Mouse (Mus musculus) T-helper 2 cell (primary cell): ENCODE results near the gene Tspan17.
"Not testable (repeated sequence)": the region's sequence is repeated elsewhere in the genome, so short reads cannot be mapped to it uniquely, and the experiment has no call there.

Experiments
- in situ Hi-C: fragments of 300-600 bp; cut with MboI, MseI; formaldehyde crosslinking; loops from one replicate; pipeline ENCODE4 v1.15.1; 2025; ENCODE audit warnings: high pct_unique_total_duplicates

Gene Tspan17

DNA sequence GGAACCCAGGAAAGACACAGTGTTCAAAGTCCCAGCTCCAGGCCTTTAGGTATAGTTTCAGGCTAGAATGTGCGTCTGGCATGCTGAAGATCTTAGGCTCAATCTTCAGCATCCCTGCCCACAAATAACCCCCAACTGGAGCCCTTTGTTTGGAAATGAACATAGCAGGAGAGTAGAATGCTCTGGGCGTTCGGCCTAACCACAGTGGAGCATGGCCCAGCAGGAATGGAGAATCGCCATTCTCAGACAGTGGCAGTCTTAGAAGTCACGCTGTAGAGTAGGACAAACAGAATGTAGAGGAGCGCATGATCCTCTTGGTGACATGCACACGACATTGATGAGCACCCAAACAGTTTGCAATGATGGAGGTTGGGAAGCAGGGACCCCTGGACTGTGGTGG, 28.3 kb upstream of the Tspan17 start:
- in situ Hi-C loops, result no loop called here

DNA sequence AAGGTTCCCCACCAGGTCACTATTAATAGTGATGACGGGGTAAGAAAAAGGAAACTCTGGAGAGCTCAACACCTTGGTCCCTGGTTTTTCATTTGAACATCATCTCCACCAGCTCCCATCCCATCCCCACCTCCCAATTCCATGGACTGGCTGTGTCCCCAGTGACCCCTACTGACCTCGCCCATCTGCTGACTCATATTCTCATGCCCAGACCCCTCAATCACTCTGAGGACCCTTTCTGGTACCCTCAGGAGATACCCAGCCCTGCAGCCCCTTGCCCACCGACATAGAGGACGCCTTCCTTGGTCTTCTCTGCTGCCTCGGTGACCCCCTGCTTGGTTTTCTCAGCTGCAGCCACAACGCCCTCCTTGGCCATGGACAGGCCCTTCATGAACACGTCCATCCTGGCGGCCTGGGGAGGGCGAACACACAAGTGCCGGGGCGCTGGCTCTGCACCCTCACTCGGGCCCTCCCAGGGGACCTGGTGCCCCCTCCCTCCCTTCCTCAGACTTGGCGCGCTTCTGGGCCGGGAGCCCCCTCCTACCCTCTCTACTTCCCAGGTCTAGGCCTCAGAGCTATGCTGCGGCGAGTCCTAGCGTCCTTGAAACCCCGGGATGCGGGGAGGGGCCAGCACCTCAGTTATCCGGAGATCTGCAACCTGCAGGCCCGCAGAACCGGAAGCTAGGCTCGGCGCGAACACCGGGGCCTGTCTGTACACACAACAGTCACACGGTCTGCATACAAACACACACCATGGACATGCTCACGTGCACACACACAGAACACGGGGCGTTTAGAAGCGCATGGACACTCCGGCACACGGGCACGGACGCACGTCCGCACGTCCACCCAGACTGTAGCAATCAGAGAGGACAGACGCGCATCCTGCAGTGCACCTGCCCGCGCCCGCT, 23.6 kb upstream of the Tspan17 start:
- in situ Hi-C loops, result no loop called here

DNA sequence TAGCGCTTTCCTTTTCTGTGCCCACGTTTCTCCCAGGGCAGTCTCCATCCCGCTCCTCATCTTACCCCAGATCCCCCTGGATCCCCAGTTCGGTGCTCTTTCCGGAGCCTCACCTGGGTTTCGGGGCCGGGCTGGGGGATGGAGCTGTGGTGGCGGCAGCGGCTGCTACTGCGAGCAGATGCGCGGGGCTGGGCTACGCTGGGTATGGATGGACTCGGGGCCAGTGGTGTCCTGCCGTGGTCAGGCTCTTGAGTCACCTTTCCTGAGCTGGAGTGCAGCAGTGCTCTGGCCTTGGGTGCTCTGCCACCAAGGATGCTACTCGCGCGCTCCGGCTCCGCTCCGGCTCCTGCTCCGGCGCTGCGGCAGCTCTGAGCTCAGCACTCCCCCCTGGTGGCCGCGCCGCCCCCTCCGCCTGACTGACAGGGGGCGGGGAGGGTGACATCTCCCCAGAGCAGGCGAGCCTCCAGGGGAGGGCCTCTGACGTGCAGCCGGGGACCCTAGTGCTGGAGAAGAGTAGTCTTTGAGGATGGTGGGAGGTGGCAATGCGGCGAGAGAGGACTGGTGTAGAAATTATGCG, 22.9 kb upstream of the Tspan17 start, which contains the start of gene Sncb:
Sncb (minus strand) TSS at position 404 of the 577 bp plus-strand sequence.
- in situ Hi-C loops, result no loop called here

DNA sequence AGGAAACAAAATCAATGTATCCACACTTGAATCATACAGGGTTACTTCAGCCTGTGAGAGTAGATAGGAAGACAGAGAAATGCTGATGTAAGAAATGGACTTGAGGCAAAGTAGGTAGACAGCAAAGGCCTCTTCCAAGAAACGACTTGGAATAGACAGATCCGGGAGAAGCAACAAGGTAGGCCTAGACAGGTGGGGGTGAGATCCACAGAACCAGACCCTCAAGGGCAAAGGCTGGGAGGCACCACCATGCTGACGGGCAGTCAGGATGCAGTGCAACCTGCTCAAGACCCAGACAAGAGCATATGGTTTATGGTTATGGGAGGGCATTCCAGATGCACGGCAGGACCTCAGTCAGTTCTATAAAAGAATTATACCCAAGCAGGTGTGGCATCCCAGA, 22.2 kb upstream of the Tspan17 start:
- in situ Hi-C loops, result no loop called here

DNA sequence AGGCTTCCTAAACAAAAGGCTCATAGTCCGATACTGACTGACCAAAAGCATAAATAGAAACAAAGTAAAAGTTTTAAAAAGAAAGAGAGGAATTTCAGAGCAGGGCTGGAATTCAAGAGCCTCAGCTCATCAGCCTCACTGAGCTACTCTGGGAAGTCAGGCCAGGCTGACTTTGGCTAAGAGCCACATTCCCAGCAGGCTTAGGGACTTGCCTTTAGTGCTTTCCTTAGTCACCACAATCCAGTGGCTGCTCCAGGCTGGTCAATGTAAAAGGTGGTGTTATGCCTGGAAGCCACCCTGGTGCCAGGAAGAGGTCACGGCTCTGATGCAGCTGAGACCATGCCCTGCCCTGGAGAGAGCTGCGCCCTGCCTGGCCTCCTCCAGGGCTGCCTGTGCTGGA, 8.6 kb upstream of the Tspan17 start:
- in situ Hi-C loops, result no loop called here

DNA sequence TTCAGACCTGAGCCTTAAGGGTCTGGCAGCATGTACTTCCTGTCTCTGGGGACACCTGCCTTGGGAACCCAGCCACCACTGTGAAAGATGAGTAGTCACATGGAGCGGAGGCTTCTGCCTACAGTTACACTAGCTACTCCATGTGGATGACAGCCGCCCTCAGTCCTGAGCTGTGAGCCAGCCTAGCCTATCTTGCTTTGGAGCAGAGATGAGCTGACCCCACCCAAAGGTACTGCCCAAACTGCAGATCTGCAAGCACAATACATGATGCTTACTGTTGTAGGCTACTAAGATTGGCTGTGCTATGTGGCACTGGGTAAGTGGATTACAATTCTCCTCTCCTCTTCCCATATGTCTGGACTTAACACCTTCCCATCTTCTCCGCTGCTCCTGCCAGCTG, 8.1 kb upstream of the Tspan17 start:
- in situ Hi-C loops, result no loop called here

DNA sequence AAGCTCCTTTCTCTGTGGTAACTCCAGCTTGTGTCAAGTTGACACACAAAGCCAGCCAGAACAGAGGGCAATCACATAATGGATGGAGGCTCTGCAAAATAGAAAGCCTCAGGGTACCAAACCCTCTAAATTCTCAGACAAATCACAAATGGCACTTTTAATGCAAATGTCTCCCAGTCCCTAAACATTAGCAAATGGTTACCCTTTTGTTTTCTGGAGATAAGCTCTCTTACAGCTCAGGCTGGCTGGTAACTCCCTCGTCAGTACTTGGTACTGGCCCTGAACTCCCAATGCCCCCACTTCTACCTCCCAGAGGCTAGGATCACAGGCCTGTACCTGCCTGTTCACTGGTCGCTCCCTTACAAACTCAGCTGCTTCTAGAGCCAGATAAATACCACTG, 5.9 kb upstream of the Tspan17 start:
- in situ Hi-C loops, result no loop called here

DNA sequence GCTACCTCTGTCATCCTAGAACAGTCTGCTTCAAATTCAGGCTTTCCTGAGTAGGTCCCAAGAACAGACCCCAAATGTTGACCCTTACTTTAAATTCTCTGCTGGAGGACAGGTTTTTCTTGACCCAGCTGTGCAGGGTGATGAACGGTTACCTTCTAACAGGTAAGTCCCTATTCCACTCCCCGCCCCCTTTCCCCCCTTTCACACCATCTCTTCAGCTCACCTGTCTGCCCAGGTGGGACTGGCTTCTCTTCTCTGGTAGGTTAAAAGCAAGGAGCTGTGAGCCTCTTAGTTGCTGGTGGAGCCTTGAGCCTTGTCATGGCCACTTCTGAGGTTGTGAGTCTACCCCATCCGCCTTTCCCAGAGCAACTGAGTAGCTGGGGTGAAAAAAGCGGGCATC, 5.5 kb upstream of the Tspan17 start, which contains the start of gene Eif4e1b:
Eif4e1b (plus strand) TSS at position 301 of the 400 bp plus-strand sequence.
- in situ Hi-C loops, result no loop called here

DNA sequence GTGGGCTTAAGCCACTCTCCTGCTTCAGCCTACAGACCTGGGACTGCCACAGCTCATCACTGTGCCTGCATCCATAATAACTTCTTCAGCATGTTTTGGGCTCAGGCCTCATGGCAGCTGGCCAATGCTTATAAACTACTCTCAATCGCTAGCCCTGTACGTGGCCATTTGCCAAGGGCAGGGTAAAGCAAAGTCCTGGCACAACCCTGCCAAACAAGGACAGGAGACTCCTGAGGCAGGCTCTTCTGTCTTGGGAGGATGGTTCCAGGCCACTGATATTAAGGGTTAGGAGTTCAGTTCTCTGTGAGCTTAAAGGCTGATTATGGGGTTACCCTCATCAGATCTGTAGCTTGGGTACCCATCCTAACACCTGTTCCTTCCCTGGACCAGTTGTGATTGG, 1.6 kb upstream of the Tspan17 start:
- in situ Hi-C loops, result not testable (repeated sequence)

DNA sequence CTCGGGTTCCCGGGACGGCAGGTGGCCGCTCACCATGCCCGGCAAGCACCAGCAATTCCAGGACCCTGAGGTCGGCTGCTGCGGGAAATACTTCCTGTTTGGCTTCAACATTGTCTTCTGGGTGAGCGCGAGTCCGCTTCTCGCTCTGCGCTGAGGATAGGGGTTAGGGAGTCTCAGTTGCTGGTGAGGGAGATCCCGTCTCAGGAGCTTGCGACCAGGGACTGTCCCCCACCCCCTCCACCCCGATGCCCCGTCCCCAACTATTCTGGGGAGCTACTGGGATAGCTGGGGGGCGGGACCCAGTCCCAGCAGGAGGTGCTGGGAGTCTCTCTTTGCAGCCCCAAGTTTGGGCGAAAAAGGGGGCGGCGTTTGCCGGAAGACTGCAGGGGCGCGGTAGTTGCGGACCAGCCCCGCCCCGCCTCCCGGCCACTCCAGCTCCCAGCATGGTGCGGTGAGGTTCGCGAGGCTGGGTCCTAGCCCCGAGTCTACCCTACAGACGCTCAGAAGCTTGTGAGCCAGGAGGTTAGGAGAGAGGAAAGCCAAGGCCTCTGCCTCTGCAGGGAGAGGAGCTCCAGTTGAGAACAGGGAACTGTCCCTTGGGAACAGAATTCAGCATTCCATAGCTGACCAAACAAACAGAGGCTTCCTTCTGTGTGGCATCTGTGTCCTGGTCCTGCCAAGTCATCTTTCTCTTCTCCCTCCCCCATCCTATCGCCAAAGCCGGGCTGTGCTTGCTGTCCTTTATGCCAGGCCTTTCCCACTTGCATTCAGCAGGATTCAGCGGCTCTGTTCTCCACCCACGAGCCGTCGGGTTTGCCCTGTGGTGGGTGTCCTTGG, 602 bp downstream of the Tspan17 start:
- in situ Hi-C loops, result no loop called here

DNA sequence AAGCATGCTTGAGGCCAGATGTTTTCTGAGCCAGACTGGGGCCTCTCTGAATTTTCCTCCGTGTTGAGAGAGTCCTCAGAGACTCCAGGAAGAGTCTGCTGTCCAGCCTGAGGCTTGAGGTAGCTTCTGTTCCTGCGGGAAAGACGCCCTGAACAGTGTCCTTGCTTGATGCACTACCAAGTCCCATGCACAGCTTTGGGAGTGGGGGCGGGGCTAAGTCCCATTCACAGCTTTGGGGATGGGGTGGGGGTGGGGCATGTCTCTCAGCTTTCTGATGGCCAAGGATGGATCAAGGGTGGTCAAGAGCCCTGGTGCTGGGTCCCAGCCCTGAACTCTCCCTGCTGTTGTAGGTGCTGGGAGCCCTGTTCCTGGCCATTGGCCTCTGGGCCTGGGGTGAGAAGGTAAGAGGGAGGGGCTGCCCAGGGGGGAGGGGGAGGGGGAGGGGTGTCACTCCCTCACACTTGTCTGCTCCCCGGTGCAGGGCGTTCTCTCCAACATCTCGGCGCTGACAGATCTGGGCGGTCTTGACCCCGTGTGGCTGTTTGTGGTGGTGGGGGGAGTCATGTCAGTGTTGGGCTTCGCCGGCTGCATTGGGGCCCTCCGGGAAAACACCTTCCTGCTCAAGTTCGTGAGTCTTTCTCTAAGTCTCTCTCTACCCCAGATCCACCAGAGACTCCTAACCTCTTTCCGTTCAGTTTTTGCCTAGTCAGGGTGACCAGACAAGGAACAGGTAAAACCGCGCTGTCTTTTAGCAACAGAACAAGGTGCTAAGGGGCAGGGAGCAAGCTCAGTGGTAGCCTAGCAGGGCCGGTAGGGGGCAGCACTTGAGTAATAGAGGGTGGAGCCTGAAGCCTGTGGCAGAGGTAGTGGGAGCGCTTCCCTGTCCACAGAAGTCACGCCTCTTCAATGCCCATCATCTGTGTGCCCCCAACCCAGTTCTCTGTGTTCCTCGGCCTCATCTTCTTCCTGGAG, 3.4 kb downstream of the Tspan17 start:
- in situ Hi-C loops, result no loop called here

DNA sequence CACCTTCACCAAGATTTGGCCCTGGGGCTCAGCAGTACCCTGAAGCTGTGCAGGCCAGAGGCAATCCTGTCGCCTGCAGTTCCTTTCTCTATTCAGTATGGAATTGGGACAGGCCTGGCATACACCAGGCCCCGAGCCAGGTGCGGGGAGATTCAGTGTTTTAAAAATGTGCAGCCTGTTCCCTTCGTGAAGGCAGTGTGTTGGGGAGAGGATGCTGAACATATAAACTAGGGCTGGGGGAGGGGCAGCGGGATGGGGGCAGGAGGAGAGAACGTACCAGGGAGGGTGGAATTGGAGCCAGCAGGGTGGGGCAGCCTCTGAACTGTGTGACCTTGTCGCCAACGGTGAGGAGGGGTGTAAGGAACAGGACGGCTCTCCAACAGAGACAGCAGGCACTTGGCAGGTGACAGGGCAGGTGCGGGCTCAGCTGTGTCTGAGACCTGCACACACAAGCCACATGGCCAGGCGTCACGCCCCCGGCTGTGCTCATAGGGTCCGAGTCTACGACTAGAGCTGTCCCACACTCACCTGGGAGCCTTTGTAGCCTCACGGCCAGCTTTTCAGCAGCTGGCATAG, 4.9 kb downstream of the Tspan17 start:
- in situ Hi-C loops, result no loop called here

DNA sequence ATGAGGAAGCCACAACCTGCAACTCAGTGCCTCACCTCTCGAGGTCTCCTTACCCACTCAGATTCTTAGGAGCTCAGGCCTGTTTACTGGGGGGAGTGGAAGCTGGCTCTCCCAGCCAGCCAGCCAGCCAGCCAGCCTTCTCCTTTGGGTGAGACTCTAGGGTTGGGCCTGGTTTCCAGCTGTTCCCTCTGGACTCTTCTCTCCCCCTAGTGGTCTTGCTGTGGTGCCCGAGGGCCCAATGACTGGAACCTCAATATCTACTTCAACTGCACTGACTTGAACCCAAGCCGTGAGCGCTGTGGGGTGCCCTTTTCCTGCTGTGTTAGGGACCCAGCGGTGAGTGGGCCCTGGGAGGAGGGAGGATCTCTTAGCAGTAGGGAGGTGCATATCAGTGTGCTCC, 5.7 kb downstream of the Tspan17 start:
- in situ Hi-C loops, result no loop called here

DNA sequence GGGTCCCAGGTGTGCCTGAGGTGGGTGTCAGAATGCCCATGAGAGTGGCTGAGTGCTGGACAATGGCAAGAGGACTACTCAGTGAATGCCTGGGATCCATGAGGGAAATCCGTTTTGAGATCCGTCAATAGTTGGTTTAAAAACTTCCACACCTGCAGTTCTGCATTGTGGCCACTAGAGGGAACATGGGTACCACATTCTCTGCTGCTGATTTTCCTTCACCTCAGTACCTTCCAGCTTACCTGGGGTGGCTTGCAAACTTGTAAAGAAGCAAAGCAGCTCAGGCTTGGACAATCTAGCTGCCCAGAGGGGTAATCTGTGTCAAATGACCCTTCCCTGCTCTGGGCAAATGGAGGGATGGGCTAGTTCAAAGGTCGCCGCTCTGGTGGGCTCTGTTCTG, 8.2 kb downstream of the Tspan17 start:
- in situ Hi-C loops, result no loop called here

DNA sequence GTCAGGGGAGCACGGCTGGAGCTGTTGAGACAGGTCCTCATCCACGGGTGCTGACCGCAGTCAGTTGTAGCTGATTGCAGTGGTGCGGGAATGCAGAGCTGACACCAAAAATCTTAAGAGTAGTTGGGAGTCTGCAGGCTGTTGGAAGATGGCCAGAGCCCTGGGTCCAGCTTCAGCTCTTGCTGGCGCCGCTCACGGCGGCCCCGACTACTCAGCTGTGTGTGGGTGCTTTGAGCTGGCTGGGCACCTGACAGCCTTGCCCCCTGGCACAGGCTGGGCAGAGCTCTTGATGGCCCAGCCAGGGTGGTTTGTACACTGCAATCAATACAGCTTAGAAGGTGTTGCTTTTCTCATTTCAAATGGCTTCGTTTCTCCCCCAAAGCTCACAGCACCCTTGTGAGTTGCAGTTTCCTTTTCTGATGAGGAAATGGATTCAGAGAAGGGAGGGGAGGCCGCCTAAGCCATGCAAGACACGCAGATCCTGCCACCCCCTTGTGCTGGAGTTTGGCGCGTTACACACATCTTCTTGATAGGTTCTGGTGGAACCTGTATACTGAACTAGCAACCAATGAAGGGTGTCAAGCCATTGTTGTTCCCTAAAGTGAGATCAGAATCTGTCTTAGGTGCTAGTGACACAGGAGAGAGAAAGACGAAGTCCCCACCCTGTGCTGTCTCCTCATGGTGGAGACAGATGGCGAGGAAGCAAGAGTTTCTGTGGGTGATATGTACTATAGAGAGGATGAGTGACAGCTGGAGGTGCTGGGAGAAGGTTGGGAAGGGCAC, 8.9 kb downstream of the Tspan17 start:
- in situ Hi-C loops, result no loop called here

DNA sequence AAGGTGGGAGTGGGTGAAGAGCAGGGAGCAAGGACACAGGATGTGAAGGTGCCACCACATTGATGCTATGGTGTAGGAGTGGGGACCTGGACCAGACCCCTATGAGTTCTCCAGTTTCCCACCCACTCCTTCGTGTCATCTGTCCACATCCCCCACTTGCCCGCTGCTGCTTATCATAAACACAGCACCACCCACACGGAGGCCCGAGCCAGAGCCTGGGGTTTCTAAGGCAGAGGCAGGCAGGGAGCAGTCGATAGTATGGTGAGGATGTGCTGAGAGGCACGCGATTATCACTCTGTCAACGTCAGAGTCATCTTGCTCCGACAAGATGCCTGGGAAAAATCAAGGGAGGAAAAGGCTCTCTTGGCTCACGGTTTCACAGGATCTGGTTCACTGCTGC, 9.6 kb downstream of the Tspan17 start:
- in situ Hi-C loops, result no loop called here

DNA sequence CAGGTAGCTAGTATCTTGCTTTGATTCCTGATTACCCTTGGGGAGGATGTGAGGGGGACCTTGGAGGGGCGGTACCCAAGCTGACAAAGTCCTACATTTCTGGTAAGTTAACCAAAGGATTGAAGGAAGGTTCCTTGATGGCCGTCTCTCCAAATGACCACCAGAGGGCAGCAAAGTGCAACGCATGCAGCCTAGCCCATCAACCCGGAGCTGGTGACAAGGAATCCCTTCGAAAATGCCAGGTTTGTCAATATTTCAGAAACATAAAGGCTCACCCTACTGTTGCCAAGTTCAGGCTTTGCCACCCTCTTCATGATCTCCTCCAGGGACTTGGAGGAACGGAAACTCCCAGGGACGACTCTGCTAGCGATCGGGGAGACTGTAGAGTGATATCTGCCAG, 10.5 kb downstream of the Tspan17 start:
- in situ Hi-C loops, result loop anchor here (10.0 kb wide), 1 partner anchor 375 kb away; no protein-coding TSS in a partner anchor

DNA sequence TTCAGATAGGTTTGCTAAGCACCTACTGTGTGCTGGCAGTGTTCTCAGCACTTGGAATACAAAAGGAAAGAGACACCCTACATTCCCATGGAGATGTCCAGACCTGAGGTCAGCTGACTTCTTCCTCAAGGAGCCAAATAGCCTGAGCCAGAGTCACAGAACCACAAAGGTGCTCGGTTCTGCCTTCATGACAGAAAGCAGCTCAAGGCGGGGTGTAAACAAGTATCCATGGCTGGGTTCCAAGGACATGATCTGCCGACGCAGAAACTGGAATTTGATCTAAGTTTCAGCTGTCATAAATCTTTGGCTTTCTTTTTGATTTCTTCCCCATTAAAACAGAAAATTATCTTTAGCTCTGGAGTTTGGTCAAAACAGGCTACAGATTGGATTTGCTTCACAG, 11.0 kb downstream of the Tspan17 start:
- in situ Hi-C loops, result loop anchor here (10.0 kb wide), 1 partner anchor 375 kb away; no protein-coding TSS in a partner anchor

DNA sequence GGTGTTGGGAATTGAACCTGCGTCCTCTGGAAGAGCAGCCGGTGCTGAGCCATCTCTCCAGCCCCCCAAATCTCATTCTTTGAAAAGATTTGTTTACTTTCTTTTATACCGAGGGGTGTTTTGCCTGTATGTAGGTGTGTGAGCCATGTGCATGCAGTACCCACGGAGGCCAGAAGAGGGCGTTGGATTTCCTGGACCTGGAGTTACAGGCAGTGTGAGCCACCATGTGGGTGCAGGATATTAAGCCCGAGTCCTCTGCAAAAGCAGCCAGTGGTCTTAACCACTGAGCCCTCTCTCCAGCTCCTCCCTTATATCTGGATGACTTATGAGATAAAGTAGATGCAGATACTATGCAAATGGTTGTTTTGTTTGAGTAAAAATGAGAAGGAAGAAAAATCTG, 13.8 kb downstream of the Tspan17 start:
- in situ Hi-C loops, result loop anchor here (10.0 kb wide), 1 partner anchor 372 kb away; no protein-coding TSS in a partner anchor
